Mouse (Mus musculus): ENCODE data around the gene Mto1.
"Not testable (repeated sequence)": the region's sequence is repeated elsewhere in the genome, so short reads cannot be mapped to it uniquely, and the experiment has no call there.

DNA sequence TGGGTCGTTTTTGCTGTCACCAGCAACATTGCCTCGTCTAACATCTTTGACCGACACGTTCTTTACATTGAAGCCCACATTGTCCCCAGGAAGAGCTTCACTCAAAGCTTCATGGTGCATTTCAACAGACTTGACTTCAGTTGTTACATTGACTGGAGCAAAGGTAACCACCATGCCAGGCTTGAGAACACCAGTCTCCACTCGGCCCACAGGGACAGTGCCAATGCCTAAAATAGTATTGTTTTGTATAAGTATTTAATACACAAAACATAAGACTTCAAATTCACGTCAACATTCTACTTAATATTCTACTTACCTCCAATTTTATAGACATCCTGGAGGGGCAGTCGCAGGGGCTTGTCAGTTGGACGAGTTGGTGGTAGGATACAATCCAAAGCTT is 31.3 kb downstream of the Mto1 start:
- TF ChIP-seq POLR2A (IDR thresholded peaks at IDR 0.05; ENCODE audit: borderline replicate concordance, extremely low read depth, insufficient read depth, insufficient read length, poor library complexity, severe bottlenecking); CTCF (IDR thresholded peaks at IDR 0.05; ENCODE audit: borderline replicate concordance, extremely low read depth, insufficient read depth, insufficient read length): not testable (repeated sequence)
